Mouse (Mus musculus): Measurements from ENCODE around the gene Clptm1.

The Clptm1 gene

GRCm38 (mm10) chr7:19615036-19615577 lies 49.7 kb downstream of the Clptm1 start:
- CTCF ChIA-PET, result no interaction called here

- CTCF ChIA-PET, result interaction anchor here (0.7 kb wide), 1 partner anchor 54 kb away, joined by 14 read pairs; the partner anchor contains the start of gene Clptm1
Measured at GRCm38 (mm10) chr7:19610969-19611368, 53.9 kb downstream of the Clptm1 start.

- CTCF ChIA-PET, result no interaction called here
Measured at GRCm38 (mm10) chr7:19609641-19610332, 55.0 kb downstream of the Clptm1 start.

- CTCF ChIA-PET, result no interaction called here
Measured at GRCm38 (mm10) chr7:19607291-19607690, 57.5 kb downstream of the Clptm1 start.

- CTCF ChIA-PET, result interaction anchor here (0.9 kb wide), 1 partner anchor 65 kb away, joined by 3 read pairs; no protein-coding TSS in a partner anchor
Measured at GRCm38 (mm10) chr7:19604606-19605214, 60.1 kb downstream of the Clptm1 start.

- CTCF ChIA-PET, result interaction anchor here (0.7 kb wide), 1 partner anchor 179 kb away, joined by 3 read pairs; no protein-coding TSS in a partner anchor
Measured at GRCm38 (mm10) chr7:19603849-19604605, 60.8 kb downstream of the Clptm1 start, which contains the start of gene Clasrp. Gene Clasrp, minus strand, starts transcription at chr7:19604486.

- CTCF ChIA-PET, result no interaction called here
Measured at GRCm38 (mm10) chr7:19603055-19603454, 61.8 kb downstream of the Clptm1 start.

- CTCF ChIA-PET, result interaction anchor here (0.7 kb wide), 1 partner anchor 52 kb away, joined by 4 read pairs; no protein-coding TSS in a partner anchor
Measured at GRCm38 (mm10) chr7:19600562-19600961, 64.3 kb downstream of the Clptm1 start.

GRCm38 (mm10) chr7:19593061-19593730 lies 71.6 kb downstream of the Clptm1 start:
- CTCF ChIA-PET, result interaction anchor here (0.6 kb wide), 1 partner anchor 75 kb away, joined by 6 read pairs; no protein-coding TSS in a partner anchor

- CTCF ChIA-PET, result interaction anchor here (0.5 to 0.8 kb wide), 3 partner anchors 24 to 110 kb away, joined by 3 to 4 read pairs (median 3); no protein-coding TSS in a partner anchor
Measured at GRCm38 (mm10) chr7:19589917-19590316, 74.9 kb downstream of the Clptm1 start.

GRCm38 (mm10) chr7:19589207-19589606 lies 75.6 kb downstream of the Clptm1 start:
- CTCF ChIA-PET, result interaction anchor here (0.5 to 0.9 kb wide), 2 partner anchors 62 to 111 kb away, joined by 3 to 4 read pairs; no protein-coding TSS in a partner anchor

- CTCF ChIA-PET, result no interaction called here
Measured at GRCm38 (mm10) chr7:19586269-19586668, 78.6 kb downstream of the Clptm1 start.

Data from spleen, embryonic (tissue).